Mouse (Mus musculus): Measurements from ENCODE around the gene Crygf. TPM values are rescaled to one million over a fixed set of nuclear protein-coding genes. Genes with fewer than 3 reads are reported as not detected.

The Crygf gene
- polyA plus RNA-seq (2017; shearing (Covaris generic)): not detected

DNA sequence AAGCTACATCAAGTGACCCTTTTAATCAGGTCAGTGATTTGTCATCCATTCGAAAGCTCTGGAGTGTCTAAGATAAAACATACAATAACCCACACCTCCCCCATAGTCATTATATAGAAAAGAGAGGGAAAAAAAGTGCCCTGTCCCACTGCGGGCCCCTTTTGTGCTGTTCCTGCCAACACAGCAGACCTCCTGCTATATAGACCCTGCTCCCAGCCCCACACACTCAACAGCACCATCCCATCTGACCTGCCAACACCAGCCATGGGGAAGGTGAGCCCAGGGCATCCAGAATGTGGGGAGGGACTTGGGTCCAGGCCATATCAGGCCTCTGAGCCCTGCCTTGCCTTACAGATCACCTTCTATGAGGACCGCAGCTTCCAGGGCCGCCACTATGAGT, at the start of gene Crygf:
Crygf (plus strand) TSS at position 227 of the 400 bp plus-strand sequence.

Other genes starting within 250 kb of the Crygf start
- 1.4 TPM for gene Map2, start 248.8 kb downstream of the Crygf start, polyA plus RNA-seq (2017; shearing (Covaris generic))

Measured in effector memory CD4-positive, alpha-beta T cell, adult 7 months (primary cell).